Mouse (Mus musculus): ENCODE measurements around the gene Olfr855. TPM values are rescaled to one million over a fixed set of nuclear protein-coding genes. Genes with fewer than 3 reads are reported as not detected.
A peak's percentile ranks its signal among the peaks of the same experiment; 100 is the strongest.

Gene Olfr855
- not detected in 2 replicates for polyA plus RNA-seq (2015; fragmentation: Nextera tagmentation; extraction: Ambion mirVana)

DNA sequence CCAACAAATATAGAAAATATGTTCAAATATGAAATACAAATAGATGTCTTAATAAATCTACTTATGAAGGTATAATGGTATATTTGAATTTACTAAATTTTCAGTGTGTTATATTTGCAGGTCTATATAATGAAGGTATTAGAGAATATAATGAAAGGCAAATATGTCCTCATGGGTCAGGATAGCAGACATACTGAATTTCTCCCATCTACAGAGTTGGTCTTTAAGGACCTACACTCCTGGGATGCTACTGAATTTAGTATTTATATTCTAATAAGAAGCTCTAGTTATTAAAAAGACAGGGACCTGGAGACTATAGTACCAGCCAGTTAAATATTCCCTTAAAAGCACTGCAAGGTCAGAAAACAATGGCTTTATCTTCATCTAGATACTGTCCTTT lies at the start of gene Olfr855:
Gene Olfr855, plus strand, starts transcription at position 301 of the 400 bp plus-strand sequence.
- no peak for ATAC-seq (ENCODE audit: insufficient number of reproducible peaks, low FRiP score, low TSS enrichment, low read depth)
- H3K27ac ChIP-seq = no peak within 1 kb of the TSS
- H3K27me3 ChIP-seq = no peaks in the 10 kb centered on the region
- no peak within 1 kb of the TSS for H3K9ac ChIP-seq
- H3K36me3 ChIP-seq = no peaks in the 10 kb centered on the region
- H3K4me1 ChIP-seq = no peaks in the 10 kb centered on the region
- H3K4me2 ChIP-seq = no peak within 1 kb of the TSS
- H3K9me3 ChIP-seq = no peaks in the 10 kb centered on the region
- no peak within 1 kb of the TSS for H3K4me3 ChIP-seq

DNA sequence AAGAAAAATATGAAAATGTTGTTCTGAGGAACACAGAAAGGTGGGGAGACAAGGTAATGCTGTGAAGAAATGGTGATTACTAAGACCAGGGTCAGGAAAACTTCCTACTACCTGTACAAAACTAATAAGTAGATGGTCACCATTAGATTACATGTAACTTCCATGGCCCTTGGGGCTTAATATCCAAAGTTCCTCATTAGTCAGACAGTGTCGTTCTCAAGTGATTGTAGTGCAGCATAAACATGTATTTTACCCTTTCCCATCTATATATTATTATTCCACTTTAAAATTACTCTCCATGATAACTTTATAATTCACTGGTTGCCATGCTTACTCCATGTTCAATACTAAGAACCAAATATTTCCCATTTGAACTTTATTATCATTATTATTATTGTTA lies 41.4 kb upstream of the Olfr855 start, which contains the start of gene Olfr853:
Gene Olfr853, minus strand, starts transcription at position 101 of the 400 bp plus-strand sequence.
- H3K27me3 ChIP-seq = no peaks in the 10 kb centered on the region
- H3K4me3 ChIP-seq = no peak within 1 kb of the TSS
- WGBS = 82% methylated on average over 1 of the region's 1 CpGs
- no peaks in the 10 kb centered on the region for H3K4me1 ChIP-seq
- H3K9ac ChIP-seq = no peak within 1 kb of the TSS
- no peak within 1 kb of the TSS for H3K4me2 ChIP-seq
- H3K36me3 ChIP-seq = no peaks in the 10 kb centered on the region
- no peak within 1 kb of the TSS for H3K27ac ChIP-seq
- no peaks in the 10 kb centered on the region for H3K9me3 ChIP-seq
- ATAC-seq (ENCODE audit: insufficient number of reproducible peaks, low FRiP score, low TSS enrichment, low read depth) = no peak

DNA sequence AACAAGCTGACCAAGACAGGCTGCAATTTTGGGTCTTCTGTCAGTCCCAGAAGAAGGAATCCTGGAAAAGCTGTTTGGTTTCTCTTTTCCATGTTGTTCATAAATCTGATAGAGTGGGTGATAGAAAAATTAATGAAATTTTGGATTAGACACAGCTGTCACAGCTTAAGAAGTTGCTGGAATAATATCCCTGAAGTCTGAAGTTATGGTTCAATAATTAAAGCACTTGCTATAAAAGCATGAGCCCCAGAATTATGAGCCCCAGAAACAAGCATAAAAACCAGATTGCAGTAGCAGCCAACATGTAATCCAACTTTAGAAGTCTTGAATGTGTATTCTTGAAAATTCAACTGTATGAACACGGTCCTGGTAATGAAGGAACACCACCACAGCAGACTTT lies 15.1 kb upstream of the Olfr855 start, which contains the start of gene Olfr854:
Gene Olfr854, minus strand, starts transcription at position 101 of the 400 bp plus-strand sequence.
- no peaks in the 10 kb centered on the region for H3K27me3 ChIP-seq
- H3K27ac ChIP-seq = no peak within 1 kb of the TSS
- H3K4me2 ChIP-seq = no peak within 1 kb of the TSS
- ATAC-seq (ENCODE audit: insufficient number of reproducible peaks, low FRiP score, low TSS enrichment, low read depth) = no peak
- no peaks in the 10 kb centered on the region for H3K36me3 ChIP-seq
- H3K9me3 ChIP-seq = no peaks in the 10 kb centered on the region
- no peak within 1 kb of the TSS for H3K4me3 ChIP-seq
- H3K9ac ChIP-seq = no peak within 1 kb of the TSS
- no peaks in the 10 kb centered on the region for H3K4me1 ChIP-seq
- WGBS = 70% methylated on average over 1 of the region's 1 CpGs

DNA sequence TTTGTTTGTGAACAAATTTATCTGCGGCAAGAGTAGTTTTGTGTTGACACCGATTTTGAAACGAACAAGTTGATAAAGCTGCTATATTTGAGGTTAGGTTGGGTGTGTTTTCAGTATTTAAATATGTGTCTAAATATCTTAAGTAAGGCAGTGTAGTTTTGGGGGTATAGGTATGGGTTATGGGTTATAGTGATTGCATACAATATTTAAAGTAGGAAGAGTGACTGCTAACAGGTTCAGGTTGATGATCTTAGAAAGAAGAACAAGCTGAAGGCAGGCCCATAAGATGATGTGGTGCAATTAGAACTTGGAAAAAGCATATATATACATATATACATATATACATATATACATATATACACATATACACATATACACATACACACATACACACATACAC lies 38.9 kb downstream of the Olfr855 start:
- Histone ChIP-seq H3K4me1 (no peaks in the 10 kb centered on the region), H3K27ac (no peak overlapping the region), H3K27me3 (no peaks in the 10 kb centered on the region), H3K4me3 (no peak overlapping the region), H3K36me3 (peaks cover 5% of the 10 kb centered on the region; the same call in 1 of the 2 replicates), H3K4me2 (no peak overlapping the region), H3K9me3 (no peaks in the 10 kb centered on the region), H3K9ac (no peak overlapping the region)
- 98% methylated on average over 3 of the region's 3 CpGs for WGBS
- no peak for ATAC-seq (ENCODE audit: insufficient number of reproducible peaks, low FRiP score, low TSS enrichment, low read depth)

DNA sequence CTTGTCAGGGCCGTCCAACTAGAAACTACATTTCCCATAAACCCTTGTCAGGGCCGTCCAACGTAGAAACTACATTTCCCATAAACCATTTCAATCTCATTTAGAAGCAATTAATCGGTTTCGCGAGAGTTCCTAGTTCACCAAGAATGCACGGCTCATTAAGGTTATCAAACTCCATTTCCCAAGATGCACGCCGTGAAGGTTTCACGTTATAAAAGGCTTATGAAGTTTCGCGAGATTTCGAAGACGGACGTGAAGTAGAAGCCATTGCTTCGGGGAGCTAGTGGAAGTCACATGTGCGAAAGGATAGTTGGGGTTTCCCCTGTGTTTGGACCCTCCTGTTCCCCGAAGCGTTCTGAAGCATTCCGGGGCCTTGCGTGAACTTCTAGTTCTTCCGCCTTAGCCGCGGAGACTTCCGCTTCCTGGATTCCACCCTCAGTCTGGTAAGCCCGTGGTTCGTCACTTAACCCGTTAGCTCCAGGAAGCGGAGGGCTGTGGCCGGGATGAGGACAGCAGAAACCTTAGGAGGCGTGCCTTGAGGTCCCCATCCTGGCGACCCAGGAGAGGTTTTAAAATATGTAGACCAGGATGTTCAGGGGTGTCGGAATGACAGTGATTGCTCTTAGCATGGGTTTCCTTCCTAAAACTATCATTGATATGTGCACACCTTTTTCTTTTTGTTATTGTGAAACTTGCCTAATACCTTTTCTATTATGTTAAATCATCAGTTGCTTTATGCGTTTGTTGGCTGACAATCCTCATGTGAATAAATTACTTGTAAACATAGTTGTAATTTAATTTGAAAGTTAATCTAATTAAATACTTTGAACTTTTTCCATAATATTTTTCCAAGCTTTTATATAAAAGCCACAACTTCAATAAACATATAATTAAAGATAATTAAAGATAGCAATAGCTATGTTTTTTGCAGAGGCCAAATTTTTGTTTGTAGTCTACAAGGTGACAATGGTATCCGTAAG lies 39.7 kb downstream of the Olfr855 start, which contains the start of gene Zfp317:
Gene Zfp317, plus strand, starts transcription at position 260 of the 980 bp plus-strand sequence.
- ATAC-seq (ENCODE audit: insufficient number of reproducible peaks, low FRiP score, low TSS enrichment, low read depth) = peak; percentile 97

DNA sequence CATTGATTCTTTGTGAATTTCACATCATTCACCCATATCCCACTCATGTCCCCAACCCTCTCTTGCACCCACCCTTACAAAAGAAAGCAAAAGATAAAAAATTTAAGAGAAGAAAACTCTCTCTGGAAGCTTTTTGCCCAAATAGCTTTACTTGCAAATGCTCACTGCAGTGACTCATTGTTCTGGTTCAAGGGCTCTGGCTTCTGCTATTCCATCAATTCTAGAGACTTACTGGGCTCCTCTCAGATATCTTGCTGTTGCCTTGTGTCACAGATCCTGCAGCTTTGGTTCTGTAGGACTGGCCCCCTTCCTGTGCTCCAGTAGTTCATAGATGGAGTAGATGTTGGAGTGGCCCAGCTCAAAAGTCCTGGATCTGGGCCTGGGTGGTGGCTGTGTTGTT lies 47.2 kb downstream of the Olfr855 start:
- no peak for ATAC-seq (ENCODE audit: insufficient number of reproducible peaks, low FRiP score, low TSS enrichment, low read depth)
- no peaks in the 10 kb centered on the region for H3K4me1 ChIP-seq
- H3K36me3 ChIP-seq = peaks cover 17% of the 10 kb centered on the region
- H3K27ac ChIP-seq = no peak overlapping the region
- no peaks in the 10 kb centered on the region for H3K9me3 ChIP-seq
- no peak overlapping the region for H3K4me2 ChIP-seq
- H3K27me3 ChIP-seq = no peaks in the 10 kb centered on the region
- H3K4me3 ChIP-seq = no peak overlapping the region
- no peak overlapping the region for H3K9ac ChIP-seq

More for the DNA sequence above, 39.7 kb downstream of the Olfr855 start, which contains the start of gene Zfp317:
- H3K36me3 ChIP-seq = peaks cover 9% of the 10 kb centered on the region; the same call in 1 of the 2 replicates
- peak within 1 kb of the TSS; percentile 54 for H3K4me3 ChIP-seq
- no peaks in the 10 kb centered on the region for H3K9me3 ChIP-seq
- no peaks in the 10 kb centered on the region for H3K4me1 ChIP-seq
- H3K9ac ChIP-seq = peak within 1 kb of the TSS; percentile 42; the same call in 1 of the 2 replicates
- peak within 1 kb of the TSS; percentile 90 for H3K27ac ChIP-seq
- peak within 1 kb of the TSS; percentile 45 for H3K4me2 ChIP-seq
- WGBS = 2% methylated on average over 35 of the region's 35 CpGs
- no peaks in the 10 kb centered on the region for H3K27me3 ChIP-seq

Other genes with a start within 250 kb of the Olfr855 start
- not detected in 2 replicates for gene Olfr845, start 246.2 kb upstream of the Olfr855 start, polyA plus RNA-seq (2015; fragmentation: Nextera tagmentation; extraction: Ambion mirVana)
- not detected in 2 replicates for gene Olfr846, start 218.6 kb upstream of the Olfr855 start, polyA plus RNA-seq (2015; fragmentation: Nextera tagmentation; extraction: Ambion mirVana)
- gene Olfr847, start 203.9 kb upstream of the Olfr855 start, polyA plus RNA-seq (2015; fragmentation: Nextera tagmentation; extraction: Ambion mirVana) = not detected in 2 replicates
- not detected in 2 replicates for gene Olfr849, start 142.4 kb upstream of the Olfr855 start, polyA plus RNA-seq (2015; fragmentation: Nextera tagmentation; extraction: Ambion mirVana)
- gene Olfr850, start 104.4 kb upstream of the Olfr855 start, polyA plus RNA-seq (2015; fragmentation: Nextera tagmentation; extraction: Ambion mirVana) = not detected in 2 replicates
- not detected in 2 replicates for gene Olfr851, start 89.3 kb upstream of the Olfr855 start, polyA plus RNA-seq (2015; fragmentation: Nextera tagmentation; extraction: Ambion mirVana)
- gene Olfr853, start 41.5 kb upstream of the Olfr855 start, polyA plus RNA-seq (2015; fragmentation: Nextera tagmentation; extraction: Ambion mirVana) = not detected in 2 replicates
- gene Olfr854, start 15.2 kb upstream of the Olfr855 start, polyA plus RNA-seq (2015; fragmentation: Nextera tagmentation; extraction: Ambion mirVana) = not detected in 2 replicates
- gene Zfp317, start 39.5 kb downstream of the Olfr855 start, polyA plus RNA-seq (2015; fragmentation: Nextera tagmentation; extraction: Ambion mirVana) = 22.7 and 23.8 TPM in 2 replicates
- gene Olfr857, start 126.8 kb downstream of the Olfr855 start, polyA plus RNA-seq (2015; fragmentation: Nextera tagmentation; extraction: Ambion mirVana) = not detected in 2 replicates
- not detected in 2 replicates for gene Olfr58, start 197.7 kb downstream of the Olfr855 start, polyA plus RNA-seq (2015; fragmentation: Nextera tagmentation; extraction: Ambion mirVana)
- not detected in 2 replicates for gene Olfr859, start 222.3 kb downstream of the Olfr855 start, polyA plus RNA-seq (2015; fragmentation: Nextera tagmentation; extraction: Ambion mirVana)